Mouse (Mus musculus): ENCODE data around the gene Commd1. TPM values are rescaled to one million over a fixed set of nuclear protein-coding genes. Genes with fewer than 3 reads are reported as not detected.

The Commd1 gene
- polyA plus RNA-seq, 2 experiments, result 89.7 to 372 TPM

DNA sequence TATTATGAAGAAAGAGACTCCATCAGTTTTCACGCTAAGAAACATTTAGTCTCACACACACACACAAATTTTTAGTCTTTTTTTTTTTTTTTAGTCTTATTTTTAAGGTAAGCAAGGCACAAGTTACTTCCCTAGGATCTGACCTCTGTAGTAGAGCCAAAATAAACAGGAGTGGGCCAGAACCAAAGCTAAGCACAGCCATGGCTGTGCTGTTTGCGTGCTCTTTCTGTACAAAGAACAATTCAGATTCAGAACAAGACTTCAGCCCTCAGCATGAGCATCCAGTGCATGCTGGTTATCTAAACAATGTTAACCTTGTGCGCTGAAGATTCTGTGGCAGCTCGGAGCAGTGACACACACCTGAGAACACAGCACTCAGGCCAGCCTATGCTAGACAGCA, 17.8 kb downstream of the Commd1 start:
- H3K9me3 ChIP-seq (ENCODE audit: control insufficient read depth, low read length), result peaks cover 6% of the 10 kb centered on the region; the same call in 1 of the 2 replicates
- no peak overlapping the region for H3K9ac ChIP-seq (ENCODE audit: low read depth, low read length, severe bottlenecking)
- H3K27me3 ChIP-seq (ENCODE audit: control insufficient read depth, insufficient read depth, low read length), result no peaks in the 10 kb centered on the region
- DNase-seq (ENCODE audit: low spot score), result no peak
- no peak for ATAC-seq (ENCODE audit: low FRiP score, low read depth)
- no peaks in the 10 kb centered on the region for H3K36me3 ChIP-seq (ENCODE audit: control insufficient read depth, insufficient read depth, low read length)
- no peak overlapping the region for H3K4me3 ChIP-seq (replicated peaks; ENCODE audit: low read length)
- H3K4me2 ChIP-seq (replicated peaks; ENCODE audit: low read depth, low read length, severe bottlenecking), result no peak overlapping the region
- WGBS, result 79% methylated on average over 4 of the region's 4 CpGs
- TF ChIP-seq POLR2A (IDR thresholded peaks at IDR 0.05; ENCODE audit: borderline replicate concordance, extremely low read depth, insufficient read depth, insufficient read length), result no peak
- H3K4me1 ChIP-seq (ENCODE audit: control insufficient read depth, insufficient read depth, low read length), result no peaks in the 10 kb centered on the region
- no peak overlapping the region for H3K27ac ChIP-seq (replicated peaks; ENCODE audit: low read depth, low read length)

DNA sequence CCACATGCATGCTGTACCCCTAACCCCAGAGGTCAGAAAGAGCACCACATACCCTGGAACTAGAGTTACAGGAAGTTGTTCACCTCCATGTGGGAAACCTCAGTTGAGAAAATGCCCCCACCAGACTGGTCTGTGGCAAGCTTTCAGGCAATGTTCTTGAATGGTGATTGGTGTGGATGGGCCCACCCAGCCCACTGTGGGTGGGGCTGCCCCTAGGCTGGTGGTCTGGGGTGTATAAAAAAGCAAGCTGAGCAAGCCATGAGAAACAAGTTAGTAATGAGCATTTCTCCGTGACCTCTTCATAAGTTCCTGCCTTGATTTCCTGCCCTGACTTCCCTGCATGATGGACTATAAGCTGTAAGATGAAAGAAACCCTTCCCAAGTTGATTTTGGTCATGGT, 20.1 kb downstream of the Commd1 start:
- no peaks in the 10 kb centered on the region for H3K27me3 ChIP-seq (ENCODE audit: control insufficient read depth, insufficient read depth, low read length)
- ATAC-seq (ENCODE audit: low FRiP score, low read depth), result no peak
- DNase-seq (ENCODE audit: low spot score), result no peak

DNA sequence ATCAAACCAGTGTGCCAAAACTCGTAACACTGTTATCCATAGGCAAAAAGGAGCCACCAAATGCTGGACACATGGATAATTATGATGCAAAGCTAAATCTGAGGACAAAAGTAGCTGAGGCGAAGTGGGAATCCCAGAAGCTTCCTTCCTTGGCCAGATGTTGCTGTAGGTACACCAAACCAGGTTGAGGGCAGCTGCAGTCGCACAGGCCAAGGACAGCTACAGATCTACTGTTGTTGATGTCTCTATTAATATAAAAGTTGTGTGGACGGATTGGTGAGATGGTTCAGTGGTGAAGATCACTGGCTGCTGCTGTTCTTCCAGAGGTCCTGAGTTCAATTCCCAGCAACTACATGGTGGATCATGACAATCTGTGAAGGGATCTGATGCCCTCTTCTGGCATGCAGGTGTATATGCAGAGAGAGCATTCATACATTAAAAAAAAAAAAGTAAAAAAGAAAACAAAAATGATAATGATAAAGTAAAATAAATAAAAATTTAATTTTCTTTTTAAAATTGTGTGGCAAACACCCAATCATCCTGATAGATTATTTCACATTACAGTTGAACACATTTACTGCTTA, 24.3 kb downstream of the Commd1 start:
- DNase-seq (ENCODE audit: low spot score) (no peak), ATAC-seq (ENCODE audit: low FRiP score, low read depth) (no peak)
- TF ChIP-seq POLR2A (IDR thresholded peaks at IDR 0.05; ENCODE audit: borderline replicate concordance, extremely low read depth, insufficient read depth, insufficient read length), result no peak
- Histone ChIP-seq H3K9ac (ENCODE audit: low read depth, low read length, severe bottlenecking) (no peak overlapping the region), H3K36me3 (ENCODE audit: control insufficient read depth, insufficient read depth, low read length) (peaks cover 7% of the 10 kb centered on the region; the same call in 1 of the 2 replicates), H3K27ac (replicated peaks; ENCODE audit: low read depth, low read length) (no peak overlapping the region), H3K4me2 (replicated peaks; ENCODE audit: low read depth, low read length, severe bottlenecking) (no peak overlapping the region), H3K9me3 (ENCODE audit: control insufficient read depth, low read length) (no peaks in the 10 kb centered on the region), H3K27me3 (ENCODE audit: control insufficient read depth, insufficient read depth, low read length) (no peaks in the 10 kb centered on the region), H3K4me3 (replicated peaks; ENCODE audit: low read length) (no peak overlapping the region), H3K4me1 (ENCODE audit: control insufficient read depth, insufficient read depth, low read length) (no peaks in the 10 kb centered on the region)
- 90% methylated on average over 4 of the region's 4 CpGs for WGBS

More for the DNA sequence above, 20.1 kb downstream of the Commd1 start:
- TF ChIP-seq POLR2A (IDR thresholded peaks at IDR 0.05; ENCODE audit: borderline replicate concordance, extremely low read depth, insufficient read depth, insufficient read length), result no peak
- H3K9ac ChIP-seq (ENCODE audit: low read depth, low read length, severe bottlenecking), result no peak overlapping the region
- H3K27ac ChIP-seq (replicated peaks; ENCODE audit: low read depth, low read length), result no peak overlapping the region
- H3K4me1 ChIP-seq (ENCODE audit: control insufficient read depth, insufficient read depth, low read length), result no peaks in the 10 kb centered on the region
- no peak overlapping the region for H3K4me2 ChIP-seq (replicated peaks; ENCODE audit: low read depth, low read length, severe bottlenecking)
- H3K36me3 ChIP-seq (ENCODE audit: control insufficient read depth, insufficient read depth, low read length), result no peaks in the 10 kb centered on the region
- H3K9me3 ChIP-seq (ENCODE audit: control insufficient read depth, low read length), result no peaks in the 10 kb centered on the region
- 97% methylated on average over 1 of the region's 1 CpGs for WGBS
- no peak overlapping the region for H3K4me3 ChIP-seq (replicated peaks; ENCODE audit: low read length)

DNA sequence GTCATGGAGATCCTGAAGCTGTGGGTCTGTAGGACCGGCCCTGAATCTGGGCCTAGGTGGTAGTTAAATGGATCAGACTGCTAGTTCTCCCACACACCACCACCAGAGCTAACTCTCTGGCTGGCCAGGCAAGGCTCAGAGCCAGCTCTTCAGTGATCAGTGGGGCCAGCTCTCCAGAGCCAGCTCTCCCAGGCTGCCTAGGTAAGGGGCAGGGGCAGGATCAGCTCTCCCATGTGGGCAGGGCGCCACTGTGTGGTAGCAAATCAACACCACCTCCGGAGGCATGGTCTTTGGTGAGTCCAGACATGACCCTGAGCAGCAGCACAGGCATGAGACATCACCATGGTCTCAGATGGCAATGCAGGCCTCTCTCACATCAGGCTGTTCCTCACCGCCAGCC, 25.4 kb downstream of the Commd1 start:
- H3K4me3 ChIP-seq (replicated peaks; ENCODE audit: low read length), result no peak overlapping the region
- H3K27ac ChIP-seq (replicated peaks; ENCODE audit: low read depth, low read length), result no peak overlapping the region
- no peaks in the 10 kb centered on the region for H3K27me3 ChIP-seq (ENCODE audit: control insufficient read depth, insufficient read depth, low read length)
- no peaks in the 10 kb centered on the region for H3K9me3 ChIP-seq (ENCODE audit: control insufficient read depth, low read length)
- DNase-seq (ENCODE audit: low spot score), result no peak
- no peaks in the 10 kb centered on the region for H3K4me1 ChIP-seq (ENCODE audit: control insufficient read depth, insufficient read depth, low read length)
- TF ChIP-seq POLR2A (IDR thresholded peaks at IDR 0.05; ENCODE audit: borderline replicate concordance, extremely low read depth, insufficient read depth, insufficient read length), result no peak
- ATAC-seq (ENCODE audit: low FRiP score, low read depth), result no peak
- WGBS, result 75% methylated on average over 4 of the region's 4 CpGs
- H3K9ac ChIP-seq (ENCODE audit: low read depth, low read length, severe bottlenecking), result no peak overlapping the region
- H3K4me2 ChIP-seq (replicated peaks; ENCODE audit: low read depth, low read length, severe bottlenecking), result no peak overlapping the region
- peaks cover 10% of the 10 kb centered on the region; the same call in 1 of the 2 replicates for H3K36me3 ChIP-seq (ENCODE audit: control insufficient read depth, insufficient read depth, low read length)

DNA sequence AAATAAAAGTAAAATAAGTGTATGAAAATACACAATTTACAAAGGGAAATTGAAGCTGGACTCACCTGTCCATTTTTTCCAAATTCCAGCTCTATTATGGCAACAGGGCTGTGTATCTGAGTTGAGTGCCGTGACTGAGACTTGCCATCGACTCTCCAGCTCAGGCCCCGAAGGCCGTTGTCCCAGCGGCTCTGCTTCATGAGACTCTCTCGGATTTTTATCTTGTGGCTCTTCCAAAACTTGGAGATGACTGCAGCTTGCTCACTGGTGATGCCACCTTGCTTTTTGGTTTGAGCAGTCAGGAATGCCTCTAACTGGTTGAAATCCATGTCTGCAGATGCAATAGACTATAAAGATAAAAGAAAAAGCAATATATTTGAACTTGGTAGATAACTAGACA, 25.8 kb downstream of the Commd1 start:
- H3K4me2 ChIP-seq (replicated peaks; ENCODE audit: low read depth, low read length, severe bottlenecking), result no peak overlapping the region
- H3K4me3 ChIP-seq (replicated peaks; ENCODE audit: low read length), result no peak overlapping the region
- TF ChIP-seq POLR2A (IDR thresholded peaks at IDR 0.05; ENCODE audit: borderline replicate concordance, extremely low read depth, insufficient read depth, insufficient read length), result no peak
- no peaks in the 10 kb centered on the region for H3K9me3 ChIP-seq (ENCODE audit: control insufficient read depth, low read length)
- no peak overlapping the region for H3K27ac ChIP-seq (replicated peaks; ENCODE audit: low read depth, low read length)
- peaks cover 10% of the 10 kb centered on the region; the same call in 1 of the 2 replicates for H3K36me3 ChIP-seq (ENCODE audit: control insufficient read depth, insufficient read depth, low read length)
- DNase-seq (ENCODE audit: low spot score) (no peak), ATAC-seq (ENCODE audit: low FRiP score, low read depth) (no peak)
- no peaks in the 10 kb centered on the region for H3K4me1 ChIP-seq (ENCODE audit: control insufficient read depth, insufficient read depth, low read length)
- 96% methylated on average over 6 of the region's 6 CpGs for WGBS
- H3K27me3 ChIP-seq (ENCODE audit: control insufficient read depth, insufficient read depth, low read length), result no peaks in the 10 kb centered on the region
- no peak overlapping the region for H3K9ac ChIP-seq (ENCODE audit: low read depth, low read length, severe bottlenecking)

Measured in limb, embryonic 14.5 days (tissue).